Mouse (Mus musculus): ENCODE data around the gene Ror1. TPM values are rescaled to one million over a fixed set of nuclear protein-coding genes. Genes with fewer than 3 reads are reported as not detected.

Gene Ror1
- 13.6 TPM for polyA plus RNA-seq (2014; fragmentation: Illumina TruSeq; extraction: RNeasy Lipid Tissue Mini Kit (QIAGEN cat#74804); ENCODE audit: low read depth, low replicate concordance)

DNA sequence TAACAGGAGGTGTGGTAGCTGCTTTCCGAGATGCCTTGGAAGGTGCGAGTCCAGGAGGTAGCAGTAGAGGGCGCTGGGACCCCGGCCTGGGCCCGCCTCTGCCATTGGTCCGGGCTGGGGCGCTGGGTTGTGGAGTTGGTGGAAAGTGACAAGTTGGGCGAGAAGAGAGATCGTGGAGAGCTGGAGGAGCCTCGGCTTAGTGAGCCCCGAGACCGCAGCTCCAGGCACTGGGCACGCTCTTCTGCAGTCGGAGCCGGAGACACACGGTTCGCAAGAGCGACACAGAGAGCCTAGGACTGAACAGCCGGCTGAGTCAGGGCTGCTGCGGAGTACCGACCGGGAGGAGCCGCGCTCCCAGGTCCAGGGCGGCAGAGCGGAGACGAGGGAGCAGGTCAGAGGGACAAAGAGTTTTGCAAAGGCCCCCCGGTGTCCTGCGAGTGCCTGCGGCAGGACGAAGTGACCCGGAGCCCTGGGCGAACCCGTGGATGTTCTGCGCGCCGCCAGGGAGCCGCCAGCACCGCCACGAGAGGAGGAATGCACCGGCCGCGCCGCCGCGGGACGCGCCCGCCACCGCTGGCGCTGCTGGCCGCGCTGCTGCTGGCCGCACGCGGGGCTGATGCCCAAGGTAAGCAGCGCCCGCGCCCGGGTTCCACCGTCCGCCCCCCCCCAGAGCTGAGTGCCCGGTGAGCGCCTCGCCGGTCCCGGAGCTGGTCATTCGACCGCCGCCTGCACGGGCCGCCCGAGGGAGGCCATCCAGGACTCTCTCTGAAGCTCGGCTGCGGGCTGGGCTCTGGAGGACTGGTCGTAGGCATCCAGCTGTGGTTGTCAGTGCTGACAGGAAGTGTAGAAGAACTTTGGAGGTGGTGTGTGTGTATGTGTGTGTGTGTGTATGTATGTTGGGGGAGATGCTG, at the start of gene Ror1:
TSS of gene Ror1 (plus strand) at position 107 of the 911 bp plus-strand sequence.

DNA sequence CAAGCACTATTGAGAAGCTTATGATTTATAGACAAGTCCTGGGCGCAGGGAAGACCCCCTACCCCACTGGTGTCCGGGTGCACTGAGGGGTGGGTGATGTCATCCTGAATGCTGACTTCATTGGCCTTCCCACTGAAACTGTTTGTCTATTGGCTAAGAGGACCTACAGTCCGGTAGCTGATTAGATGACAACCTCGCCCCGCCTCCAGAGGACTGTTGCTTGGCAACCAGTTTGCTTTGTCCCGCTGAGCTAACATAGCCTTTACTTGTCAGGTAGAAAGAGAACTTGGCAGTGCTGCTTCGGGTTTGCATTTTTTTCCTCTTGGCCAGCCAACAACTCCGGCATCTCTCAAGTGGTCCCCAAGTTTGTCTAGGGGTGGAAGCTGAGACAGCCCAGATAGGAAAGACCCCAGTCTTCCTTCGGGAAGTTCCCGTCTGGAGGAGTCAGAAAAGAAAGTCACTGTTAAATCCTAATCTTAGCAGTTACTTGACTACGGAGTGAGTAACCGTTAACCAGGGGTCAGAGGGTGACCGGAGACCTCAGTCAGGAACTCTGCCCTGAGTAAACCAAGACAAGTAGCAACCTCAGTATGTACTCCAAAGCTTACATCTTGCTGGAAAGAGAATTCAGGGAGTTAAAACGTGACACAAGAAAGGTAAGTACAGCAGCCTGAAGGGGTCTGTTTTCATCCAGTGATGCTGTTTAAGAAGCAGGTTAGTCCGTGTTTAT, 383.2 kb downstream of the Ror1 start, which contains the start of gene Ube2u:
TSS of gene Ube2u (plus strand) at position 258 of the 730 bp plus-strand sequence.

Other genes starting within 250 kb of the Ror1 start
- gene Pgm1, start 166.4 kb upstream of the Ror1 start, polyA plus RNA-seq (2014; fragmentation: Illumina TruSeq; extraction: RNeasy Lipid Tissue Mini Kit (QIAGEN cat#74804); ENCODE audit: low read depth, low replicate concordance), result 26.9 TPM
- 46.7 TPM for gene Itgb3bp, start 166.0 kb upstream of the Ror1 start, polyA plus RNA-seq (2014; fragmentation: Illumina TruSeq; extraction: RNeasy Lipid Tissue Mini Kit (QIAGEN cat#74804); ENCODE audit: low read depth, low replicate concordance)